Mouse (Mus musculus) embryonic facial prominence, embryonic 12.5 days (tissue): ENCODE data around the gene Marco. TPM values are rescaled to one million over a fixed set of nuclear protein-coding genes. Genes with fewer than 3 reads are reported as not detected.

ENCODE experiments used
- ATAC-seq: fragments of 200-750 bp; cut with Nextera tagmentation; 2 replicates; pipeline ENCODE4 v1.8.0; 2017; ENCODE audit not compliant: insufficient number of reproducible peaks, insufficient read depth, low FRiP score, low TSS enrichment
- H3K27ac ChIP-seq: fragments of 300-500 bp; sonication (generic); 2 replicates; pipeline ENCODE4 v1.5.1; 2016; ENCODE audit warnings: mild to moderate bottlenecking
- H3K27me3 ChIP-seq: fragments of 300-500 bp; sonication (generic); 2 replicates; pipeline ENCODE4 v1.6.1; 2016; ENCODE audit warnings: mild to moderate bottlenecking, moderate library complexity
- H3K36me3 ChIP-seq: fragments of 300-500 bp; sonication (generic); 2 replicates; pipeline ENCODE4 v1.6.1; 2016; ENCODE audit warnings: mild to moderate bottlenecking
- H3K4me1 ChIP-seq: fragments of 300-500 bp; sonication (generic); 2 replicates; pipeline ENCODE4 v1.6.1; 2016
- H3K4me2 ChIP-seq: fragments of 300-500 bp; sonication (generic); replicated peaks from 2 replicates; pipeline ENCODE4 v1.6.1; 2016; ENCODE audit warnings: mild to moderate bottlenecking, moderate library complexity
- H3K4me3 ChIP-seq: fragments of 300-500 bp; sonication (generic); 2 replicates; pipeline ENCODE4 v1.5.1; 2016; ENCODE audit warnings: mild to moderate bottlenecking
- H3K9ac ChIP-seq: fragments of 300-500 bp; sonication (generic); 2 replicates; pipeline ENCODE4 v1.6.1; 2016; ENCODE audit warnings: mild to moderate bottlenecking, moderate library complexity
- H3K9me3 ChIP-seq: fragments of 300-500 bp; sonication (generic); 2 replicates; pipeline ENCODE4 v1.6.1; 2016; ENCODE audit warnings: mild to moderate bottlenecking, moderate library complexity
- WGBS: fragments of 180-500 bp; shearing (Covaris S2); methylation state at CpG from one replicate; pipeline ENCODE4 v1.1.7; 2016; 5-methylcytosine and 5-hydroxymethylcytosine counted together
- polyA plus RNA-seq: library from polyadenylated mRNA; unstranded; fragments of >200 nt; fragmentation: Nextera tagmentation; extraction: Ambion mirVana; gene quantifications from 2 replicates; pipeline ENCODE4 v1.2.1, GENCODE M21; 2016

The Marco gene
- polyA plus RNA-seq, 1 experiment from 2014 or later: 0.08 TPM

GRCm38 (mm10) chr1:120435591-120435990 lies 69.2 kb downstream of the Marco start:
- Histone ChIP-seq H3K9me3 (no peaks in the 10 kb centered on the region), H3K4me1 (no peaks in the 10 kb centered on the region), H3K27me3 (no peaks in the 10 kb centered on the region), H3K9ac (no peak overlapping the region), H3K27ac (no peak overlapping the region), H3K4me3 (no peak overlapping the region), H3K36me3 (no peaks in the 10 kb centered on the region), H3K4me2 (no peak overlapping the region)
- WGBS: 88% methylated on average over 5 of the region's 5 CpGs
- ATAC-seq: no peak

- WGBS: 74% methylated on average over 5 of the region's 5 CpGs
- Histone ChIP-seq H3K27ac (no peak overlapping the region), H3K27me3 (no peaks in the 10 kb centered on the region), H3K4me2 (no peak overlapping the region), H3K4me3 (no peak overlapping the region), H3K36me3 (no peaks in the 10 kb centered on the region), H3K9me3 (no peaks in the 10 kb centered on the region), H3K9ac (no peak overlapping the region), H3K4me1 (no peaks in the 10 kb centered on the region)
- no peak for ATAC-seq
Observed at GRCm38 (mm10) chr1:120430171-120430570, 74.7 kb downstream of the Marco start.

- Histone ChIP-seq H3K4me1 (no peaks in the 10 kb centered on the region), H3K27me3 (no peaks in the 10 kb centered on the region), H3K27ac (no peak overlapping the region), H3K4me2 (no peak overlapping the region), H3K9ac (no peak overlapping the region), H3K9me3 (no peaks in the 10 kb centered on the region), H3K36me3 (no peaks in the 10 kb centered on the region), H3K4me3 (no peak overlapping the region)
- no peak for ATAC-seq
- WGBS: 60% methylated on average over 8 of the region's 8 CpGs
Observed at GRCm38 (mm10) chr1:120425587-120425986, 79.2 kb downstream of the Marco start.

Other genes with a start within 250 kb of the Marco start
- gene Steap3, start 232.3 kb downstream of the Marco start, polyA plus RNA-seq: 2.6 and 3.1 TPM in 2 replicates
- gene C1ql2, start 164.4 kb downstream of the Marco start, polyA plus RNA-seq: 0.20 and 0.22 TPM in 2 replicates
- 1.5 TPM in 2 replicates for gene En1, start 97.4 kb upstream of the Marco start, polyA plus RNA-seq